Mouse (Mus musculus) olfactory bulb, adult 2 months (tissue): Measurements from ENCODE around the gene Fstl4. TPM values are rescaled to one million over a fixed set of nuclear protein-coding genes. Genes with fewer than 3 reads are reported as not detected.

ENCODE experiments used
- H3K27ac ChIP-seq: fragments of 200-500 bp; 2 replicates; pipeline ENCODE4 v1.5.1; 2012; ENCODE audit warnings: low read depth, low read length; ENCODE audit not compliant: insufficient read depth
- H3K4me1 ChIP-seq: fragments of 200-500 bp; 2 replicates; pipeline ENCODE4 v1.6.1; 2012; ENCODE audit warnings: low read length; ENCODE audit not compliant: control insufficient read depth, insufficient read depth
- H3K4me3 ChIP-seq: fragments of 200-500 bp; 2 replicates; pipeline ENCODE4 v1.5.1; 2012; ENCODE audit warnings: mild to moderate bottlenecking, low read depth, low read length, moderate library complexity; ENCODE audit not compliant: insufficient read depth
- CTCF ChIP-seq: fragments of 200-500 bp; IDR thresholded peaks from 2 replicates; pipeline ENCODE4 v1.5.1; 2012; ENCODE audit warnings: low read depth, mild to moderate bottlenecking, low read length, moderate library complexity; ENCODE audit not compliant: insufficient read depth
- POLR2A ChIP-seq: fragments of 200-500 bp; IDR thresholded peaks from 2 replicates; pipeline ENCODE4 v1.6.1; 2012; ENCODE audit warnings: mild to moderate bottlenecking, low read depth, low read length, moderate library complexity; ENCODE audit not compliant: insufficient read depth
- WGBS: fragments of 180-500 bp; shearing (Covaris S2); methylation state at CpG from one replicate; pipeline ENCODE4 v1.1.7; 2018; 5-methylcytosine and 5-hydroxymethylcytosine counted together
- polyA plus RNA-seq: library from polyadenylated mRNA; stranded (reverse); fragments of >200 nt; gene quantifications from 2 replicates; pipeline ENCODE4 v1.2.4, GENCODE M21; 2012; ENCODE audit warnings: low replicate concordance; ENCODE audit not compliant: missing spikeins, insufficient read depth, insufficient read length

Fstl4 gene
- polyA plus RNA-seq, 1 experiment: not detected

GRCm38 (mm10) chr11:52764894-52765677 lies 652 bp downstream of the Fstl4 start:
- WGBS: 1% methylated on average over 53 of the region's 53 CpGs
- H3K27ac ChIP-seq: no peak overlapping the region
- TF ChIP-seq CTCF (no peak), POLR2A (no peak)
- peaks cover 12% of the 10 kb centered on the region for H3K4me1 ChIP-seq
- peak overlapping the region; percentile 58 for H3K4me3 ChIP-seq

- WGBS: 2% methylated on average over 21 of the region's 21 CpGs
- Histone ChIP-seq H3K27ac (no peak overlapping the region), H3K4me3 (peak overlapping the region; percentile 58), H3K4me1 (peaks cover 12% of the 10 kb centered on the region)
- no peak for TF ChIP-seq POLR2A
- TF ChIP-seq CTCF: peak; percentile 34; the same call in 1 of the 2 replicates
Observed at GRCm38 (mm10) chr11:52765678-52766254, 1.3 kb downstream of the Fstl4 start.

GRCm38 (mm10) chr11:52767921-52768320 lies 3.5 kb downstream of the Fstl4 start:
- TF ChIP-seq CTCF: no peak
- TF ChIP-seq POLR2A: no peak
- 70% methylated on average over 3 of the region's 3 CpGs for WGBS
- no peak overlapping the region for H3K27ac ChIP-seq
- H3K4me1 ChIP-seq: peaks cover 12% of the 10 kb centered on the region
- H3K4me3 ChIP-seq: no peak overlapping the region

- Histone ChIP-seq H3K4me3 (no peak overlapping the region), H3K4me1 (no peaks in the 10 kb centered on the region), H3K27ac (no peak overlapping the region)
- TF ChIP-seq CTCF: no peak
- TF ChIP-seq POLR2A: no peak
- WGBS: 90% methylated on average over 3 of the region's 3 CpGs
Observed at GRCm38 (mm10) chr11:52773073-52773472, 8.6 kb downstream of the Fstl4 start.

- 69% methylated on average over 3 of the region's 3 CpGs for WGBS
- TF ChIP-seq POLR2A (no peak), CTCF (no peak)
Observed at GRCm38 (mm10) chr11:52775291-52775690, 10.9 kb downstream of the Fstl4 start.

GRCm38 (mm10) chr11:52782426-52782825 lies 18.0 kb downstream of the Fstl4 start:
- TF ChIP-seq POLR2A (no peak), CTCF (no peak)
- no peak overlapping the region for H3K27ac ChIP-seq
- no peak overlapping the region for H3K4me3 ChIP-seq
- H3K4me1 ChIP-seq: no peaks in the 10 kb centered on the region
- WGBS: 93% methylated on average over 5 of the region's 5 CpGs

More at GRCm38 (mm10) chr11:52775291-52775690, 10.9 kb downstream of the Fstl4 start:
- H3K4me1 ChIP-seq: no peaks in the 10 kb centered on the region
- H3K27ac ChIP-seq: no peak overlapping the region
- H3K4me3 ChIP-seq: no peak overlapping the region

- WGBS: 66% methylated on average over 5 of the region's 5 CpGs
Observed at GRCm38 (mm10) chr11:52794331-52794730, 29.9 kb downstream of the Fstl4 start.

GRCm38 (mm10) chr11:52809542-52809941 lies 45.1 kb downstream of the Fstl4 start:
- TF ChIP-seq POLR2A (no peak), CTCF (no peak)
- Histone ChIP-seq H3K4me1 (no peaks in the 10 kb centered on the region), H3K4me3 (no peak overlapping the region), H3K27ac (no peak overlapping the region)
- 74% methylated on average over 2 of the region's 2 CpGs for WGBS

More at GRCm38 (mm10) chr11:52794331-52794730, 29.9 kb downstream of the Fstl4 start:
- H3K4me1 ChIP-seq: no peaks in the 10 kb centered on the region
- TF ChIP-seq CTCF (no peak), POLR2A (no peak)
- H3K27ac ChIP-seq: no peak overlapping the region
- H3K4me3 ChIP-seq: no peak overlapping the region

GRCm38 (mm10) chr11:52816004-52816403 lies 51.6 kb downstream of the Fstl4 start:
- Histone ChIP-seq H3K27ac (no peak overlapping the region), H3K4me3 (no peak overlapping the region), H3K4me1 (0 out of 2 replicates have a peak, but pooled peaks cover 2% of the 10 kb centered on the region)
- 74% methylated on average over 4 of the region's 4 CpGs for WGBS
- TF ChIP-seq POLR2A (no peak), CTCF (no peak)
